Mouse (Mus musculus): ENCODE data around the gene Rab32. TPM values are rescaled to one million over a fixed set of nuclear protein-coding genes. Genes with fewer than 3 reads are reported as not detected.
"Not testable (repeated sequence)": the region's sequence is repeated elsewhere in the genome, so short reads cannot be mapped to it uniquely, and the experiment has no call there.

The Rab32 gene
- total RNA-seq (2021) (1 to 10 TPM; 5.5 to 5.6 TPM), polyA plus RNA-seq (2012; rRNA removed) (5.3 and 6.8 TPM in 2 replicates)
- long read RNA-seq, transcript Rab32-201 (3 exons, 2,149 nt) = major isoform, 6 of 6 reads
- long read RNA-seq, partial matches to known transcripts = 0 of 6 reads
- long read RNA-seq, other reads (novel, unspliced or antisense) = 0 of 6 reads

DNA sequence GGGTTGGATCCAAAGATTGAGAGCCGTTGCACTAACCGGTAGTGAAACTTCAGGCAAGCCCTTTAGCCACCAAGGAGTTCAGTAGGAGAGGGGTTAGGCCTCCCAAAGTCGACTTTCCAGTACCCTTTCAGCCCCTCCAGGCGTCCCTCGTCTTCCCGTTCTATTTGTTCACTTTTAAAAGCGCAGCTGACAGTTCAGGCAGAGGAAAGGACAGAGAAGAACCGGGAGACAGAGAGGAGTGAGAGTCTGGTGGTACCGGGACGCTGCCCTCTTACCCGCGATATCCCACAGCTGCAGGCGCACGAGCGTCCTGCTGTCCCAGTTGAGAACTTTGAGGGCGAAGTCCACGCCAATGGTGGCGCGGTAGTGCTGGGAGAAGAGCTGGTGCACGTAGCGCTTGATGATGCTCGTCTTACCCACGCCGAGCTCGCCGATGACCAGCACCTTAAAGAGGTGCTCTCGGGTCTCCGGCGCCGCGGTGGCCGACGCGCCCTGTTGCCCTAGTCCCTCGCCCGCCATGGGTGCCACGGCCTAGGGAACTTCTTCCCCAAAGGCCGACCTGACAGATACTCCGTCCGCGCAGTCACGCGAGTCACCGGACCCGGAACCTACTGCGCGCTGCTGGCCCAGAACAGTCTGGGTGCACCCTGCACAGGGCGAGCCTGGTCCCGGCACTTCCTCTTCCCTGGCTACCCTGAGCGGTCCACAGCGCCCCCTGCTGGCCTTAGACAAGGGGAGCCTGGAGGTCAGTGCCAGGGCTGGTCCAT lies at the start of gene Rab32:
Gene Rab32 (minus strand): TSS at position 696 of the 767 bp plus-strand sequence.
- DNase-seq = peak; percentile 96

DNA sequence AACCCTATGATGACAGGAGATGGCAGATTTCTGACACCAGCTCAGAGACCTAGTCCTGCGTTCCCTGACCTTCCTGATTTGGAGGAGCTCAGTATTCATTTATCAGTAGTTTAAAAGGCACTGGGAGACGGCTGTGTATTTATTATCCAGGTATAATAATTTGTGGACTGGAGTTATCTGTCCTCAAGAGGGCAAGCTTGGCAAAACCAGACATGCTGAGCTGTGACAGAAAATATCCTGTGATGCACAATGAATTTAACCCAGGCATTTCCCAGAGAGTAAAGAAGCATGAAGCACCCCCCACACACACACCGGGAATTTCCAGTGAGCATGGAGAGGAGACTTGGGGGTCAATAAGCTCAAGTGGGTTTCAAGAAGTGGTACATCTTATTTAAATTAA lies 42.7 kb upstream of the Rab32 start:
- DNase-seq = no peak

DNA sequence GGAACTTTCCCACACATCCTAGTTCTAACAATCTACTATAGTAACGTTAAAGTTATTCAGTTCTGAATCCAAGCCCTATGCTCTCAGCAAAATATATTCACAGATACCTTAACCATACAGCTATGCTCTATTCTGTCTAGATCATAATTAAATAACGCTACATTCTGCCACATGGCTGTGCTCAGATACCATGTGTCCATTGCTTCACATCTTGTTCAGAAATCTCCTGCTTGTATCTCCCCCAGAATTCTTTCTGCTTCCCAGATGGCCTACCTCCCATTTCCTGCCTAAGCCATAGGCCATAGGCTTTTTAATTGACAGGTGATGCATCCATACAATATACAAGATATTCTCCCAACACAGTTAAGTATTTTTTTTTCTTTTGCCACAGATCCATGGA lies 39.4 kb upstream of the Rab32 start:
- not testable (repeated sequence) for DNase-seq

DNA sequence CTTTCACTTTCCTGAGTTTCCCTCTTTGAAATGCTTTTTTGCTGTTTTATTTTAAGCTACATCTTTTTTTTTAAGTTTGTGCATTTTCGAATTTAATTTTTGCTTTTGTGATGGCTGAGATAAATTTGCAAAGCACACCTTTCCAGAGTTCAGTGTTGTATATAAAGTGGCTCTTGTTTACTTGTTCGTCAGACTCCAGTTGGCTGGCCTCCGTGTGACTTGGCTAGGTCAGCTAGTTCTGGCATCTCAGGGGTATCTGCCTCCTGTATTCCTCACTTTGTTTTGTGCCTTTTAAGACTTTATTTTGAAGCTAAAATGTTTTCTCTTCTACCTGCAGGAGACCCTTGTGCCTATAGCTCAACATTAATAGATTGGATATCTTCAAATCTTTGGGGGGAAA lies 22.7 kb upstream of the Rab32 start:
- no peak for DNase-seq

DNA sequence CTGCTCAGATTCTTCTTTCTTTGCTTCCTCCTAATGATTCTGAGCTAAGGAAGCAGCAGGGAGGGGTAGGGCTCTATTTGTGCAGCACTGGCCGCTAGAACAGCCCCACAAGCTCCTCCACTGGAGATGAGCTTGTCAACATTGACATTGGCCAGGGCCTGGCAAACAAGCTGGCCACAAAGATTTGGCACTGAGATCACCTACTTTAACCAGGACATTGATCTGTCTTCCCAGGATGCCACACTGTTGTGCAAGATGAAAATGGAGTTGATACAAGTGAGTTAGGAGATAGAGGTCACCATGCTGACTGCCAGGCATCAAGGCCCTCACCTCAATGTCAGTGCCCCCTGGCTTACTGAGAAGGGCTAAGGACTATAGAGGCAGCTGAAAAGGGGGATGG lies 21.8 kb upstream of the Rab32 start:
- peak; percentile 26 for DNase-seq

DNA sequence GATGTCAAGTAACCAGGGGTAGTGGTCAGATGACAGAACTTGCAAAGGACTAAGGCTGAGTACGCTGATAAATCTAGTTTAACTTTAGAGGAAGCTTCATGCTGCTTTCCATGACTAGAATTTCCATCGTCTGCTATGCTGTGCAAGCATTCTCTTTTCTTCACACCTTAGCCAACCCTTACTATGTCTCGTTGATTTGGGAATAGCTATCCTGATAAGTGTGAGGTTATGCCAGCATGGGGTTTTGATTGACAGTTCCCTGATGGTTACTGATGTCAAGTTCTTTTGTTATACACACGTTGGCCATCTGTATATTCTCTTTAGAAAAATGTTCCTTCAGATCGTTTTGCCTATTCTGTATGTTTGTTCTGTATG lies 259 bp upstream of the Rab32 start:
- DNase-seq = no peak

DNA sequence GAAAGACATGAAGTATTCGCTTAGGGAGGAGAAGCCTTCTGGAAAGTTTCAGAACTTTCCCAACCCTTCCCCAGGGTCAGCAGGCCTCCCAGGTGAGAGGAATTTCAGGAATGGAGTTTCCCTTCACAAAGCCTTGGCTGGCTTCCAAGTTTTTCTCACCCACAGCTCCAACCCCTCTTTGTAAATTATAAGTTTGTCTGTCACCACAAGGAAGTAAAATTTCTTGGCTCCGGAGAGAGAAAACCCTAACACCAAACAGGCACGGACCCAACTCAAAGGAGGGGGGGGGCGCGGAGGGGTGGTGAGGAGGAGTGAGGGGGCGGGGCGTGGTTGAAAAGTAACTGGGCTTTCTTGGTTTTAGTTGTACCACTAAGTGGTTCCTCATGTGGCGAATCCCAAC lies 980 bp downstream of the Rab32 start:
- DNase-seq = peak; percentile 33

DNA sequence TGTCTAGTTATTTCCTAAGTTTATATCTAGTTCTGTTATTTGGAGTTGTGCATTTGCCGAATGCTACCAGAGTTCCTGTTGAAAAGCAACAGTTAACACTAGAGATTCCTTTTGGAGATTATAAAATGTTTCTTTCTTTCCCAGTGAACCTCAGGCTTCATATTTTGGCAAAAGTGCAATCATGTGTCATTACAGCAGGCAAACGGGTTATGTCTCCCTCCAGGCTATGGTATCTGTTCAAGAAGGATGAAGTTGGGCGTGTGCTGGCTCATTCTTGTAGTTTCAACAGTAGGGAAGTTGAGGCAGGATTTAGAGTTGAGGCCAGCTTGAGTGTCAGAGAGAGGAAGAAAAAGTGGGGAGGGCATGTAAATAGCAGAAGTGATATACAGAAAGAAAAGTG lies 2.4 kb downstream of the Rab32 start:
- DNase-seq = peak; percentile 7

DNA sequence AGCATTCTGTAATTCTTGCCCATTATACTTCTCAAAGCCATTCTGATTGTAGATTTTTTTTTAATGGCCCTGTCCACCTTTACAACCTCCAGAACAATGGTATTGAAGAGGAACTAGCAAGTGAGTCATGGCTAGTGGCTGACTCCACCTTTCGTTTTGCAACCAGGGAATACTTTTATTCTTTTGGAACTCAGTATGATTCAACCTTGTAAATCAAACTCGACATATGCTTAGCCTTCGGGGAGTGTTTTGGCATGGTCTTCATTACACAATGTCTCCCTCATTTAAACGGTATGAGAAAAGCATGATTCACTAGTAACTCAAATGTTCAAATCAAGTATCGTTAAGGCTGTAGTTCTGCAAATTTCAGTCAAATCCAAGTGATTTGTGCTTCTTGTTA lies 2.8 kb downstream of the Rab32 start:
- DNase-seq = peak; percentile 76

DNA sequence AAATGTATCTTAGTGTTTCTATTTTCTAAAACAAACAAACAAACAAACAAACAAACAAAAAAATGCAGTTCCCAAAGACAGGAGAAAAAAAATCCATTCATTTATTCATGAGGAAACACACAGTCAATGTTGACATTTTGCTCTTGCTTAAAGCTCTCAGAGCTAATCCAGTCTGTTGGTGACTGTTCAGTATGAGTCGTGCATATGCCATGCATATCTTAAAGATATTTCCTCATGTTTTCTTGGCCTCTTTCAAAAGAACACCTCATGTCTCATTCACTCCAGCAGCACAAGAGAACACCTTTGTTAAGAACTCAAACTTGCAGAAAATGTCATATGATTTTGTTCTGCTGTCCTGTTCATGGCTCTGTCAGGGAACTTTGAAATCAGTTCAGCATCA lies 7.9 kb downstream of the Rab32 start:
- no peak for DNase-seq

DNA sequence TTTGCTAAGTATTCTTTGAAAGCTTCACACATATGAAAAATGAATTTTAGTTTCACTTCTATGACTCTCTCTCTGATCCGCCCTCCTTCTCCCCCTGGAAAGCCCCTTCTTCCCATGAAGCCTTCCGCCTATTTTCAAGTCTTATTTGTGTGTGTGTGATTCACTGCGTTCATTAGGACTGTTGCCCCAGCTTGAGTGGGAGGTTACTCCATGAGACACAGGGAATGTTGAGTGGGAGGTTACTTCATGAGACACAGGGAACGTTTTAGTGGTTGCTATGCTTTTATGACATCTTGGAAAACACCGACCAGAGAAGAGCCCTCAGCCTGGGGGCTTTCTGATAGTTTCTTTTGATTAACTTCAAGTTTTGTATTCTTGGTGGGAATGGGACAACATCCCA lies 11.4 kb downstream of the Rab32 start:
- no peak for DNase-seq

DNA sequence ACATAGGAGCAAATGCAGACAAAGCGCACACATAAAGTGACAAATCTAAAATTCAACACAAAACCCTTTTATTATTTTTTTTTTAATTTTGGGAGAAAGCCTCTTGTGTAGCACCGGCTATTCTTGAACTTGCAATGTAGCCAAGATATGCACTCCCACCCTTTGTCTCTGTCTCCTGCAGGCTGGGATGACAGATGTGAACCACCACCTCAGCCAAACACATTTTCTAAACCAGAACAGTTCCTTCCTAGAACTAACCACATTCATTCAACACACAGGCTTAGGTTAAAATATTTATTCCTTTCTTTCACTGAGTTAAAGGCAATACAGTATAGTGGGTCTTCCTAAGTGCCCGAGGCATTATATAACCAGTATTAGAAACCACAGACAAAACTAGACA lies 13.1 kb downstream of the Rab32 start:
- DNase-seq = no peak

Other genes with a start within 250 kb of the Rab32 start
- gene Adgb, start 85.9 kb downstream of the Rab32 start, total RNA-seq (2021) = under 1 TPM; 0.49 to 0.66 TPM
- 0.07 TPM in 1 of 2 replicates, not detected in the other for gene Adgb, start 85.9 kb downstream of the Rab32 start, polyA plus RNA-seq (2012; rRNA removed)
- not detected for gene Gm10944, start 123.1 kb upstream of the Rab32 start, total RNA-seq (2021)
- not detected in 2 replicates for gene Gm10944, start 123.1 kb upstream of the Rab32 start, polyA plus RNA-seq (2012; rRNA removed)